Mouse (Mus musculus) small intestine, adult 2 months (tissue): Measurements from ENCODE around the gene Asic2.

Experiments
- CTCF ChIP-seq: fragments of 200-500 bp; IDR thresholded peaks from 2 replicates; pipeline ENCODE4 v1.5.1; 2012; ENCODE audit warnings: low read depth, mild to moderate bottlenecking, control low read depth, inconsistent platforms, low read length, moderate library complexity, mixed read lengths; ENCODE audit not compliant: insufficient replicate concordance, insufficient read length; ENCODE audit errors: extremely low read depth
- POLR2A ChIP-seq: fragments of 200-500 bp; IDR thresholded peaks from 2 replicates; pipeline ENCODE4 v1.6.1; 2012; ENCODE audit warnings: low read depth, mild to moderate bottlenecking, control low read depth, inconsistent platforms, low read length, moderate library complexity

DNA sequence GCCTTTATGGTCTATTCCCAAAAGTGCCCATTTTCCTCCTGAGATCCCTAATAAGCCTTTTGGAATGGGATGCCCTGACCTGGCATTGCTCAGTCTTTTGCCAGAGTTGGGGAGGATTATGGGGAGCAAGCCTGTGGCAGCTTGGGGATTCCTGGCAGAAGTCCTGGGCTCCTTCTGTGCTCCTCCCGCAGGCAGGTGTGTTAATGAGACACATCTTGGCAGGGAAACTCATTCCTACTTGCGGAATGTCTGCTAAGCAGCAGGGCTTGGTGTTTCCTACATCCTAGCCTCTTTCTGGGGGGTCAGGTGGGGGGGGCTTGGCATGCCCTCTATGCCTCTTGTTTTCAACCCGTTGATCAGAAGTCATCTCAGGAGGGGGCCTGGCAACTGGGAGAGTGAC, 1081.2 kb downstream of the Asic2 start:
- TF ChIP-seq CTCF (no peak), POLR2A (no peak)
